8 mouse cellular contexts compared by ENCODE assay signal in genomic region chr2:157434497-157434896, GRCm38 (mm10). TPM values are rescaled to one million over a fixed set of nuclear protein-coding genes. Genes with fewer than 3 reads are reported as not detected.
DNase-seq lines count a peak whose midpoint lies in the region; ATAC-seq and TF ChIP-seq lines count a peak whose summit lies in the region.

No protein-coding gene starts in this region.

- H3K27ac ChIP-seq in lung, embryonic 14.5 days (ENCODE audit: low read depth): peak overlapping the region; percentile 93
- peak overlapping the region; percentile 89; the same call in 1 of the 2 replicates for H3K27ac ChIP-seq in forebrain, embryonic 13.5 days
- H3K27ac ChIP-seq in kidney, embryonic 16.5 days (ENCODE audit: low read length): peak overlapping the region; percentile 88

- peaks cover 18% of the 10 kb centered on the region; the same call in 1 of the 2 replicates for H3K4me1 ChIP-seq in lung, embryonic 14.5 days (ENCODE audit: insufficient read depth)
- peaks cover 61% of the 10 kb centered on the region for H3K4me1 ChIP-seq in forebrain, embryonic 13.5 days
- H3K4me1 ChIP-seq in kidney, embryonic 16.5 days (ENCODE audit: insufficient read depth, low read length): peaks cover 45% of the 10 kb centered on the region

- peak overlapping the region; percentile 26 for H3K9ac ChIP-seq in lung, embryonic 14.5 days
- peak overlapping the region; percentile 53 for H3K9ac ChIP-seq in forebrain, embryonic 13.5 days
- H3K9ac ChIP-seq in kidney, embryonic 16.5 days (replicated peaks; ENCODE audit: low read length): no peak overlapping the region

- H3K4me3 ChIP-seq in lung, embryonic 14.5 days (ENCODE audit: low read depth, low read length): no peak overlapping the region
- H3K4me3 ChIP-seq in forebrain, embryonic 13.5 days: no peak overlapping the region
- no peak overlapping the region for H3K4me3 ChIP-seq in kidney, embryonic 16.5 days (ENCODE audit: low read length)

- peak overlapping the region; percentile 33; the same call in 1 of the 2 replicates for H3K4me2 ChIP-seq in lung, embryonic 14.5 days
- no peak overlapping the region for H3K4me2 ChIP-seq in forebrain, embryonic 13.5 days
- H3K4me2 ChIP-seq in kidney, embryonic 16.5 days (replicated peaks; ENCODE audit: low read depth, low read length): no peak overlapping the region

- WGBS in lung, embryonic 14.5 days: 5% methylated on average over 6 of the region's 6 CpGs
- 12% methylated on average over 6 of the region's 6 CpGs for WGBS in forebrain, embryonic 13.5 days
- WGBS in kidney, embryonic 16.5 days: 25% methylated on average over 6 of the region's 6 CpGs

- H3K27me3 ChIP-seq in lung, embryonic 14.5 days (ENCODE audit: insufficient read depth, low read length): no peaks in the 10 kb centered on the region
- H3K27me3 ChIP-seq in forebrain, embryonic 13.5 days: no peaks in the 10 kb centered on the region
- H3K27me3 ChIP-seq in kidney, embryonic 16.5 days (ENCODE audit: insufficient read depth, low read length): no peaks in the 10 kb centered on the region

- H3K36me3 ChIP-seq in lung, embryonic 14.5 days (ENCODE audit: insufficient read depth): peaks cover 56% of the 10 kb centered on the region
- peaks cover 65% of the 10 kb centered on the region for H3K36me3 ChIP-seq in forebrain, embryonic 13.5 days (ENCODE audit: poor library complexity, severe bottlenecking)
- H3K36me3 ChIP-seq in kidney, embryonic 16.5 days (ENCODE audit: insufficient read depth, low read length): peaks cover 12% of the 10 kb centered on the region

- ATAC-seq in lung, embryonic 14.5 days (ENCODE audit: insufficient read depth): peak; percentile 80
- peak; percentile 25; the same call in 1 of the 2 replicates for ATAC-seq in forebrain, embryonic 13.5 days
- ATAC-seq in kidney, embryonic 16.5 days (ENCODE audit: low FRiP score, low TSS enrichment): peak; percentile 58
- no peak for ATAC-seq in cerebellum, adult (ENCODE audit: insufficient number of reproducible peaks, low FRiP score, low TSS enrichment)

- TF ChIP-seq CTCF in lung, embryonic 14.5 days (IDR thresholded peaks at IDR 0.05; ENCODE audit: low read depth): no peak

- H3K9me3 ChIP-seq in lung, embryonic 14.5 days (ENCODE audit: low read depth, low read length): no peaks in the 10 kb centered on the region
- H3K9me3 ChIP-seq in forebrain, embryonic 13.5 days (replicated peaks): no peaks in the 10 kb centered on the region
- H3K9me3 ChIP-seq in kidney, embryonic 16.5 days (ENCODE audit: low read length): no peaks in the 10 kb centered on the region

- DNase-seq in lung, embryonic 14.5 days: peak; percentile 75
- DNase-seq in lung, postnatal 25 days (ENCODE audit: low spot score): no peak
- DNase-seq in lung, postnatal 14 days: peak; percentile 57
- peak; percentile 84 for DNase-seq in urinary bladder, adult 2 months (ENCODE audit: low spot score)
- no peak for DNase-seq in thymus, postnatal 14 days

RNA-seq across cellular contexts. Expression of gene Src, which starts 16.3 kb away (rescaled TPM):
- polyA plus RNA-seq in lung, embryonic 14.5 days (2014; fragmentation: Nextera tagmentation; extraction: Ambion mirVana): 16.4 and 18.9 TPM in 2 replicates
- polyA plus RNA-seq in forebrain, embryonic 13.5 days (2015; fragmentation: Nextera tagmentation; extraction: Ambion mirVana): 28.9 and 35.1 TPM in 2 replicates
- polyA plus RNA-seq in kidney, embryonic 16.5 days (2015; fragmentation: Nextera tagmentation; extraction: Ambion mirVana): 16.9 and 17.3 TPM in 2 replicates
- 63.4 and 72.7 TPM in 2 replicates for polyA plus RNA-seq in urinary bladder, adult 2 months (2012; rRNA removed)

Comparison
In these comparisons a context has a peak if more than half of its experiments do, and no peak if none do; other contexts are left out.
1. DNase-seq: peak in lung, embryonic 14.5 days (single experiment), lung, postnatal 14 days (single experiment) and urinary bladder, adult 2 months (single experiment); none in lung, postnatal 25 days (single experiment) and thymus, postnatal 14 days (single experiment).
2. Peak in every context shown above with its lines, with median percentiles within 50 percentile points of each other: H3K27ac ChIP-seq.